Mouse (Mus musculus): ENCODE results near the gene Abhd4.

GRCm38 (mm10) chr14:54259722-54260085 is 5.7 kb downstream of the Abhd4 start:
- TF ChIP-seq CTCF (IDR thresholded peaks at IDR 0.05; ENCODE audit: low read depth, low read length) (no peak), POLR2A (IDR thresholded peaks at IDR 0.05; ENCODE audit: borderline replicate concordance, low read depth, low read length) (no peak)
